Mouse (Mus musculus) testis, postnatal 10 days (tissue): ENCODE results near the gene Cep164.
"Not testable (repeated sequence)": the region's sequence is repeated elsewhere in the genome, so short reads cannot be mapped to it uniquely, and the experiment has no call there.

Source experiments
- DNase-seq: peaks from one replicate; pipeline ENCODE4 v3.0.0; 2021; ENCODE audit warnings: low spot score

The Cep164 gene

GRCm38 (mm10) chr9:45787547-45787946 is 40.9 kb downstream of the Cep164 start:
- DNase-seq: no peak

GRCm38 (mm10) chr9:45787071-45787470 is 41.4 kb downstream of the Cep164 start:
- DNase-seq: no peak

- DNase-seq: no peak
These were observed 45.0 kb downstream of the Cep164 start for GRCm38 (mm10) chr9:45783249-45784069.

GRCm38 (mm10) chr9:45779201-45779600 is 49.3 kb downstream of the Cep164 start:
- DNase-seq: no peak

GRCm38 (mm10) chr9:45776176-45776575 is 52.3 kb downstream of the Cep164 start:
- not testable (repeated sequence) for DNase-seq

GRCm38 (mm10) chr9:45774088-45774487 is 54.4 kb downstream of the Cep164 start:
- no peak for DNase-seq

- DNase-seq: no peak
These were observed 58.9 kb downstream of the Cep164 start for GRCm38 (mm10) chr9:45769596-45769995.

- DNase-seq: peak; percentile 62
These were observed 60.1 kb downstream of the Cep164 start for GRCm38 (mm10) chr9:45768421-45768820.

GRCm38 (mm10) chr9:45767155-45767554 is 61.3 kb downstream of the Cep164 start:
- DNase-seq: no peak

- no peak for DNase-seq
These were observed 62.3 kb downstream of the Cep164 start for GRCm38 (mm10) chr9:45766195-45766594.

GRCm38 (mm10) chr9:45754452-45755091 is 73.9 kb downstream of the Cep164 start:
- DNase-seq: peak; percentile 83

GRCm38 (mm10) chr9:45749917-45750316 is 78.6 kb downstream of the Cep164 start:
- DNase-seq: no peak

- no peak for DNase-seq
These were observed 83.0 kb downstream of the Cep164 start for GRCm38 (mm10) chr9:45745451-45745850.

GRCm38 (mm10) chr9:45740584-45740980 is 87.9 kb downstream of the Cep164 start:
- DNase-seq: no peak

GRCm38 (mm10) chr9:45739702-45740583 is 88.5 kb downstream of the Cep164 start:
- DNase-seq: peak; percentile 91

- DNase-seq: no peak
These were observed 89.3 kb downstream of the Cep164 start for GRCm38 (mm10) chr9:45739001-45739701.

- DNase-seq: no peak
These were observed 95.2 kb downstream of the Cep164 start for GRCm38 (mm10) chr9:45733246-45733645.

GRCm38 (mm10) chr9:45731851-45732250 is 96.6 kb downstream of the Cep164 start:
- DNase-seq: no peak

- DNase-seq: no peak
These were observed 108.5 kb downstream of the Cep164 start for GRCm38 (mm10) chr9:45719997-45720396.
